Mouse (Mus musculus) spleen, postnatal 4 days (tissue): ENCODE data around the gene Cdk14.
"Not testable (repeated sequence)": the region's sequence is repeated elsewhere in the genome, so short reads cannot be mapped to it uniquely, and the experiment has no call there.

Source experiments
- DNase-seq, 2 experiments: peaks; one replicate each; pipeline ENCODE4 v3.0.0; 2022; ENCODE audit warnings: low spot score in 2 of 2

Cdk14 gene

GRCm38 (mm10) chr5:4991023-4991422 is 429.1 kb downstream of the Cdk14 start:
- no peak for DNase-seq

DNA sequence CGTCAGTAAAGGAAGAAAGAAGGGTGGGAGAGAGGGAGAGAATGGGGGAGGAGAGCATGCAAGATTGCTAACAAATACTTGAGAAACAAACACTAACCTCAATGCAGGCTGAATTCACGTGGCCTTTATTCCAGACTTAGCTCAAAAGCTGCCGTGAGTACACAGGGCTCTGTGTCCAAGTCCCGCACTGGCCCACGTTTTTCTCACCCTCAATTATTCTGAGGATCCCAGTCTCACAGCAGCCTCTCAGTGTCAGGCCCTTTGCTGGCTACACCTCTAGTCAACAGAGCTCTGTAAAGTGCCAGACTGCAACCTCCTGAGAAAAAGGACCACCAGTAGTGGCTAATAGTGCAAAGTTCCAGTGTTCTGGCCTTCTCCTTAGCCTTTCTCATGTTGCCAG is 429.9 kb downstream of the Cdk14 start:
- no peak for DNase-seq

- DNase-seq: no peak
These were observed 433.9 kb downstream of the Cdk14 start for GRCm38 (mm10) chr5:4986181-4986580.

DNA sequence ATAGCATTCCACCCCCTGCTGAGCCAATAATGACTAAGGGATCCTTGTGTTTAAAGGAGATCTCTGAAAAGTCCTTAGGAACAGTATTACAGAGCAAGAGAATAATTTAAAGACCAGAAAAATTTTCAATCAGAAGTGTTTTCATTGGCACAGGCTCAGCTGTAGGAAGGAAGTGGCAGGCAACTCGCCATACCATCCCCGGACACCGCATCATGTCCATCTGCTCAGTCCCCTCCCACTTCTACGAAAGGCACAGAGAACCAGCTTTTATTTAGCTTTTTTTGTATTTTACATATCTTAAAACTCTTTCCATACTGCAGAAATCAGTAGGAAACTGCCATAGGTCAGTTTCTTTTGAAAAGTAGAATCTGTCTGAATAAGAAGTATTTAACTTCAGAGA is 440.6 kb downstream of the Cdk14 start:
- DNase-seq: no peak

- no peak for DNase-seq
These were observed 446.7 kb downstream of the Cdk14 start for GRCm38 (mm10) chr5:4973408-4973807.

DNA sequence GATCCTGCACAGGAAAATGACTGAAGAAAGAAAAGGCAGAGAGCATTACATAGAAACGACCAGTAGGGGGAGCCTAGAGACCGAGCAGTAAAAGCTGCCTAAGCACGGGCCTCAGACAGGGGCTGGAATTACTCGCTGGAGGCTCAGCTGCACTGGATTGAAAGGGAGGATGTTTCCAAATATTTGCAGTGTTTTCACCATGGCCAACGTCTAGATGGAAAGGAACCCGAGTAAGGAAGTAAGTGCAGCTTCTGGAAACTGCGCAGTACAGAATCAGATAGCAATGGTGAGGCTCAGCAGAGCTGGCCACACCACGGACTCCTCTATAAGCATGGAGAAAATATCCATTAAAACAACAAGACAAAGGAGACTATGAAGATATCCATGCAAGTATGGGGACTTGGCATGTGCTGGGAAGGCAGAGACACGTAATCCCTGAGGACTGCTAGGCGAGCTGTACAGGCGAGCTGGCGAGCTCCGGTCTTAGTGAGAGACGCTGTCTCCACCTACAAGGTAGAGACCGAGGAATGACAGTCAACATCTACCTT is 458.0 kb downstream of the Cdk14 start:
- DNase-seq: peak; percentile 22 to 64

- DNase-seq: no peak
These were observed 458.5 kb downstream of the Cdk14 start for GRCm38 (mm10) chr5:4961636-4962035.

DNA sequence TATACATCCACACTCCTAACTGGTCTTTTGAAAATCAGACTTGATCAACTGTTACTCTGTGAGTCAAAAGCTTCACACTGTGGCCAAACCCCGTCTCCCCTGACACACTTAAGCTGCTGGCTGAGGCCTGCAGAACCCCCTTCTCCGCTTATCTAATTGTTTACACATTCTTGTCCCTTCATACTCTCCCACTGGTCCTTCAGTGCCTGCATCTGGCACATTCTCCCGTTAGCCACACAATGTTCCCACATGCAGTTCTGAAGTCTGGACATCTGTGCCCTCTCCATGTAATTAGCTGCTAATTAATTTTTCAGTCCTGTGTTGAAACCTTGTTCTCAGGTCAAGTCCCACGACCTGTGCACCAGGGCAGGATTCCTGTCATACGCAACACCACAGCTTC is 460.7 kb downstream of the Cdk14 start:
- no peak for DNase-seq

- no peak for DNase-seq
These were observed 464.1 kb downstream of the Cdk14 start for GRCm38 (mm10) chr5:4955993-4956392.

DNA sequence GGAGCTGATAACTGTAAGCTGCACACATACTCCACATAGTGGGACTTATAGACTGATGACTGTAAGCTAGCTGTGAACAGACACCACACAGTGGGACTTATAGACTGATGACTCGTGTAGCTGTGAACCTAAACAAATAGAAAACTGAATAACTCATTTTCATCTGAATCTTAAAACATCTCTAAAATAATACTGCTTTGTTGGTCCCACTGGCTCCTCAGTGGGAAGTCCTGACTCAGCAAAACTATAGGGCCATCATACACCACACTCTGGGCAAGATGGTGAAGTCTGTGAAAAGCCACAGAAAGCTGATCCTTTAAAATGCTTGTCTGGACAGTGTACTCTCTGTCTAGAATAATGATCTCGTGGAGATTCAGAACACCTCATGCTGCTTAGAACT is 464.7 kb downstream of the Cdk14 start:
- no peak for DNase-seq

GRCm38 (mm10) chr5:4949433-4949832 is 470.7 kb downstream of the Cdk14 start:
- no peak for DNase-seq

GRCm38 (mm10) chr5:4948090-4948954 is 471.8 kb downstream of the Cdk14 start:
- no peak for DNase-seq

DNA sequence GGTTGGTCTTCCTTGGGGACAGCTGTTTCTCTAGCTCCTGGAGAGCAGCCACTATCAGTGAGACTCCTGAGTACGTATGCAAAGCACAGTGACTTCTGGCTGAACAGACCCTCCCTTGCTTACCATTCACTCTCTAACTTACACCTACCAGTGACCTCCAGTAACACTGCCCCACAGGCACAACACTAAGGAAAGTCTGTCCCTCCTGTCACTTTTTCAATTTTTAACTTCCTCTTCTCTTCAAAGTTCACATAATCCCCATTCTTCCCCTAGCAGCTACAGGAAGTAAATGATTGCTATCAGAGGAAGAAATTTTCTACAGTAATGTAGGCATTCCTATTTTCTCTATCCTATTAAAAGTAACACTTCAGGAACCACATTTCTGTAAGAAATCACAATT is 485.0 kb downstream of the Cdk14 start:
- DNase-seq: no peak

DNA sequence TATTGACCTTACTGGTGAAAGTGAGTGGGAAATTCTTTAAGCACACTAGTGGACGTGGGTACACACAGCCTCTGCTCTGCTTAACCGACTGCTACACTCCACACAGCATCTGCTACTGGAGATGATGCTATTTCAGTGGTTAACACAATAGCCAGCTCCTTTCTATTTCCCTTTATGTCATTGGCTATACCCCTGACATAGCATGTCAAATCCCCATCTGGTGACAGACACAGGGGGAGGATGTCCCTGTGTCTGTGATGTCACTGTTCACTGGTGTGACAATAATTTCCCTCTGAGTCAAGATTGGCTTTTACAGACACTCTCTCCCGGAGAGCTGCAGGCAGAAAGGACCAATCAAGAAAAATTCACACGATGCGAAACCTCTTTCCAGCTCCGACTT is 485.6 kb downstream of the Cdk14 start:
- no peak for DNase-seq

- no peak for DNase-seq
These were observed 488.5 kb downstream of the Cdk14 start for GRCm38 (mm10) chr5:4931539-4932143.

GRCm38 (mm10) chr5:4929628-4930027 is 490.5 kb downstream of the Cdk14 start:
- no peak for DNase-seq

DNA sequence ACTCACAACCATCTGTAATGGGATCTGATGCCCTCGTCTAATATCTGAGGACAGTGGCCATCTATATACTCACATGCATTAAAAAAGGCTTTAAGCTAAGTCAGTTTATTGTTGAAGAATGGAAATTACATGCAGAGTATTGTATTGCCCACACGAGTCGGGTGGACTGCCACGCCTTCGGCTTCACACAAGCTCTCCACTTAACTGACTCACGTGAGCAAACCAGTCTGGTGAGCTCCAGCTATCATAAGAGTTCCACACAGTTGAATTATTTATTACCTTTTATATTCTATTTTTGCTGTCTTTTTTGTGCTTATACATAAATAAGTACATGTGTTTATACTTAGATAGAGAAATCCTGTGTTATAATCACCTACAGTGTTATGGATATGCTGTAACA is 495.2 kb downstream of the Cdk14 start:
- no peak for DNase-seq

- peak; percentile 18 to 67 for DNase-seq
These were observed 501.7 kb downstream of the Cdk14 start for GRCm38 (mm10) chr5:4918376-4918775.

GRCm38 (mm10) chr5:4917743-4918142 is 502.4 kb downstream of the Cdk14 start:
- DNase-seq: no peak

DNA sequence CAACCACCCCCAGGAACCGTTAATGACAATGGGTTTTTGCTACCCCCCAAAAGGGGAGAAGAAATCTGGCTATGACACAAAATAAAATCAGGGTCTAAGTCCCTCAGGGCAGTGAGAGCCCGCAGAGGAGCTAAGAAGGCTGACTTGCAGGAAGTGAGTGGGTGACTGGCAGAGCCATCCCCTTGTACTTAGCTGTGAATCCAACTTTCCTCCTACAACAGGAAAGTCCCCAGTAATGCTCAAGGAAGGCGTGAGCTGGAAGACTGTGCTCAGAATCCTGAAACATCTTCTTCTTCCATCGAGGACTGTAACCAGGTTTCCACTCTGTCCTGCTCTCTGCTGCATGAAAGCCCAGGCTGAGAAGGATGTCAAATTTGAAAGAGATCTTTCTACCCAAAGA is 502.8 kb downstream of the Cdk14 start:
- no peak for DNase-seq

- DNase-seq: no peak
These were observed 503.5 kb downstream of the Cdk14 start for GRCm38 (mm10) chr5:4916390-4917273.

GRCm38 (mm10) chr5:4904911-4905310 is 515.2 kb downstream of the Cdk14 start:
- DNase-seq: not testable (repeated sequence)
